Mouse (Mus musculus): Measurements from ENCODE around the gene Abca14. TPM values are rescaled to one million over a fixed set of nuclear protein-coding genes. Genes with fewer than 3 reads are reported as not detected.

Abca14 gene
- total RNA-seq, 2 experiments from 2014 or later: not detected

GRCm38 (mm10) chr7:120181401-120182230 is 22.1 kb upstream of the Abca14 start:
- peak overlapping the region; percentile 67 for H3K27ac ChIP-seq
- DNase-seq (ENCODE audit: low spot score in 2 of 2): no peak
- H3K4me3 ChIP-seq: no peak overlapping the region
- TF ChIP-seq CTCF (conservative IDR thresholded peaks at IDR 0.05): no peak

GRCm38 (mm10) chr7:120182891-120183290 is 20.9 kb upstream of the Abca14 start:
- TF ChIP-seq CTCF (conservative IDR thresholded peaks at IDR 0.05): no peak
- Histone ChIP-seq H3K4me3 (no peak overlapping the region), H3K27ac (no peak overlapping the region)
- no peak for DNase-seq (ENCODE audit: low spot score in 2 of 2)

- DNase-seq (ENCODE audit: low spot score in 2 of 2): no peak
- no peak for TF ChIP-seq CTCF (conservative IDR thresholded peaks at IDR 0.05)
- Histone ChIP-seq H3K4me3 (no peak overlapping the region), H3K27ac (no peak overlapping the region)
Observed at GRCm38 (mm10) chr7:120188946-120189345, 14.8 kb upstream of the Abca14 start.

- no peak for TF ChIP-seq CTCF (conservative IDR thresholded peaks at IDR 0.05)
- DNase-seq (ENCODE audit: low spot score in 2 of 2): no peak
- Histone ChIP-seq H3K27ac (peak overlapping the region; percentile 3; the same call in 1 of the 2 replicates), H3K4me3 (no peak overlapping the region)
Observed at GRCm38 (mm10) chr7:120189369-120190149, 14.2 kb upstream of the Abca14 start.

GRCm38 (mm10) chr7:120190150-120190665 is 13.6 kb upstream of the Abca14 start:
- DNase-seq (ENCODE audit: low spot score in 2 of 2): no peak
- peak overlapping the region; percentile 3; the same call in 1 of the 2 replicates for H3K27ac ChIP-seq
- no peak overlapping the region for H3K4me3 ChIP-seq
- no peak for TF ChIP-seq CTCF (conservative IDR thresholded peaks at IDR 0.05)

- DNase-seq (ENCODE audit: low spot score in 2 of 2): peak in 1 of 2 experiments; percentile 38
- no peak for TF ChIP-seq CTCF (conservative IDR thresholded peaks at IDR 0.05)
- H3K27ac ChIP-seq: peak overlapping the region; percentile 32; the same call in 1 of the 2 replicates
Observed at GRCm38 (mm10) chr7:120192207-120192606, 11.6 kb upstream of the Abca14 start.

GRCm38 (mm10) chr7:120192816-120193215 is 10.9 kb upstream of the Abca14 start:
- no peak for DNase-seq (ENCODE audit: low spot score in 2 of 2)
- H3K4me3 ChIP-seq: no peak overlapping the region
- H3K27ac ChIP-seq: peak overlapping the region; percentile 24; the same call in 1 of the 2 replicates
- no peak for TF ChIP-seq CTCF (conservative IDR thresholded peaks at IDR 0.05)

More at GRCm38 (mm10) chr7:120192207-120192606, 11.6 kb upstream of the Abca14 start:
- H3K4me3 ChIP-seq: no peak overlapping the region

- Histone ChIP-seq H3K27ac (no peak overlapping the region), H3K4me3 (no peak overlapping the region)
- no peak for DNase-seq (ENCODE audit: low spot score in 2 of 2)
- TF ChIP-seq CTCF (conservative IDR thresholded peaks at IDR 0.05): no peak
Observed at GRCm38 (mm10) chr7:120195207-120195606, 8.6 kb upstream of the Abca14 start.

- TF ChIP-seq CTCF (conservative IDR thresholded peaks at IDR 0.05): no peak
- H3K4me3 ChIP-seq: peak overlapping the region; percentile 67
- no peak for DNase-seq (ENCODE audit: low spot score in 2 of 2)
- H3K27ac ChIP-seq: peak overlapping the region; percentile 92
Observed at GRCm38 (mm10) chr7:120201231-120201744, 2.5 kb upstream of the Abca14 start.

- no peak for TF ChIP-seq CTCF (conservative IDR thresholded peaks at IDR 0.05)
- peak in 1 of 2 experiments; percentile 57 for DNase-seq (ENCODE audit: low spot score in 2 of 2)
- peak within 1 kb of the TSS; percentile 67 for H3K4me3 ChIP-seq
- H3K27ac ChIP-seq: peak within 1 kb of the TSS; percentile 92
Observed at GRCm38 (mm10) chr7:120201771-120202170, 2.0 kb upstream of the Abca14 start, which contains the start of gene Crym. Gene Crym, minus strand, starts transcription at chr7:120202111.

- Histone ChIP-seq H3K27ac (no peak overlapping the region), H3K4me3 (no peak overlapping the region)
- TF ChIP-seq CTCF (conservative IDR thresholded peaks at IDR 0.05): no peak
- no peak for DNase-seq (ENCODE audit: low spot score in 2 of 2)
Observed at GRCm38 (mm10) chr7:120205989-120206388, 2.2 kb downstream of the Abca14 start.

GRCm38 (mm10) chr7:120228541-120228940 is 24.8 kb downstream of the Abca14 start:
- DNase-seq (ENCODE audit: low spot score in 2 of 2): peak in 1 of 2 experiments; percentile 12
- Histone ChIP-seq H3K4me3 (no peak overlapping the region), H3K27ac (no peak overlapping the region)
- TF ChIP-seq CTCF (conservative IDR thresholded peaks at IDR 0.05): no peak

- no peak for DNase-seq (ENCODE audit: low spot score in 2 of 2)
- TF ChIP-seq CTCF (conservative IDR thresholded peaks at IDR 0.05): peak; percentile 71
- no peak overlapping the region for H3K4me3 ChIP-seq
- no peak overlapping the region for H3K27ac ChIP-seq
Observed at GRCm38 (mm10) chr7:120241092-120241491, 37.3 kb downstream of the Abca14 start.

Measured in layer of hippocampus, adult 2 months (tissue).